Mouse (Mus musculus) kidney, adult 10 weeks (tissue): ENCODE measurements around the gene Hist3h2ba. TPM values are rescaled to one million over a fixed set of nuclear protein-coding genes. Genes with fewer than 3 reads are reported as not detected.

Source experiments
- polyA plus RNA-seq: library from polyadenylated mRNA; stranded (reverse); fragments of 350-450 nt; fragmentation: Illumina TruSeq; extraction: RNeasy Lipid Tissue Mini Kit (QIAGEN cat#74804); gene quantifications from one replicate; pipeline ENCODE4 v1.2.3, GENCODE M21; 2014; ENCODE audit warnings: low read depth, low replicate concordance

Hist3h2ba gene
- polyA plus RNA-seq = not detected

DNA sequence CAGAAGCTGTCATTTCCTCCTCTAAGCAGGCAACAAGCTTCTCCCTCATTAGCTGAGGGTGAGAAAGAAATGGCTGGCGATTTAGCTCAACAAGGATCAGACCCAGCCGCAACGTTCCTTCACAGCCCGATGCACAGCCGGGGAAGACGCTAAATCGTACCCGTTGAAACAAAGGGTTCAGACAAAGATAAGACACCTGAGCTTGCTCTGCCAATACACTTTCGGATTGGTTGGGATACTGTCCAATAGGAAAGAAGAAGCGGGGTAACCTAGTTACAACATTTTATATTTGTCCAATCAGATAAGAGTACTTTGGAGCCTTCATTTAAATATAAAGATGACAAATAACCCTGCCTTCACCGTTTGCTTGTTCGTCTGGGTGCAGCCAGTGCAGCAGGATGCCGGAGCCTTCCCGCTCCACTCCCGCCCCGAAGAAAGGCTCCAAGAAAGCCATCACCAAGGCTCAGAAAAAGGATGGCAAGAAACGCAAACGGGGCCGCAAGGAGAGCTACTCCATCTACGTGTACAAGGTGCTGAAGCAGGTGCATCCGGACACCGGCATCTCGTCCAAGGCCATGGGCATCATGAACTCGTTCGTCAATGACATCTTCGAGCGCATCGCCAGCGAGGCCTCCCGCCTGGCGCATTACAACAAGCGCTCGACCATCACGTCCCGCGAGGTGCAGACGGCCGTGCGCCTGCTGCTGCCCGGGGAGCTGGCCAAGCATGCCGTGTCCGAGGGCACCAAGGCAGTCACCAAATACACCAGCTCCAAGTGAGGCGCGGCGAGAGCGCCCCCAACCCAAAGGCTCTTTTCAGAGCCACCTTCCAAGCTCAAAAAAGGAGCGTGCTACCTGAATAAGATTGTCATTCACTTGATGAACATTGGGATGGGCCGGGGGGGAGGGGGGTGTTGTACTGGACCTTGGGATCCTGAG, at the start of gene Hist3h2ba:
Gene Hist3h2ba (plus strand): TSS at position 379 of the 938 bp plus-strand sequence.

DNA sequence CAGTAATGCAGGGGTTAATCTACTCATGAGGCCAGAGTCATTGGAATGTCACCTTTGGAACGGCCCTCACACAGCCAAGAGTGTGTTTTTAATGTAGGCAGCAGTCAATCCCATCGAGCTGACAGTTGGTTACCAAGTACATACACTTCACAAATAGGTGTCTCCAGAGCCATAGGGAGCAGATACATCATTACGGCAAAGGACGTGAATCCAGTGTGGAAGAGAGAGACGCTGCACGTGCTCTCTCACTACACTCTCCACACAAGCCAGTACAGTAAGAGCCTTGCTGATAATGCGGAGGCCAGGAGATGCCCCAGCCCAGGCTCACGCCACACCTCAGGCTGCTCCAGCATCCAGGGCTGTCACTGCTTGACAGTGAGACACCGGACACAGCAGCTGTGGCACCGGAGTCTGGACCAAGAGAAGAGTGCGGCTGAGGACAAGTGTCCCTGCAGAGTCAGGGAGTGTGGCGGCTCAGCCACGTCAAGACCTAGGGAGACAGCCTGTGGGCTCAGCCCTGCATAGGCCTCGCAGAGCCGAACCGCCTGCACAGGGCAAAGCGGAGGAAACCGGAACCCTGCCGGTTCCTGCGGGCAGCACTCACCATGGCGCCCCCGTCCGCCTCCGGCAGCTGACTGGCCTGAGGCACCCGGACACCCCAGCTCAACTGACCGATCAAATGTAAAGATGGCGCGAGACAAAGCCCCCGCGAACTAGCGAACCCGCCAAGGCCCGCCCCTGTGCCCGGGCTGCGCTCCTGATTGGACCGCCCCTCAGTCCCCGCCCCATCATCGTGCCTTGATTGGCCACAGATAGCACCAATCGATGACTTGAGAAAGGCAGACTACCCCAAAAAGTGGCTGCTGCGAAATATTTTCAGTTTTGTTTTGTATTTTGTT, 45.0 kb upstream of the Hist3h2ba start, which contains the start of gene Zfp39:
Gene Zfp39 (minus strand): TSS at position 715 of the 899 bp plus-strand sequence.

DNA sequence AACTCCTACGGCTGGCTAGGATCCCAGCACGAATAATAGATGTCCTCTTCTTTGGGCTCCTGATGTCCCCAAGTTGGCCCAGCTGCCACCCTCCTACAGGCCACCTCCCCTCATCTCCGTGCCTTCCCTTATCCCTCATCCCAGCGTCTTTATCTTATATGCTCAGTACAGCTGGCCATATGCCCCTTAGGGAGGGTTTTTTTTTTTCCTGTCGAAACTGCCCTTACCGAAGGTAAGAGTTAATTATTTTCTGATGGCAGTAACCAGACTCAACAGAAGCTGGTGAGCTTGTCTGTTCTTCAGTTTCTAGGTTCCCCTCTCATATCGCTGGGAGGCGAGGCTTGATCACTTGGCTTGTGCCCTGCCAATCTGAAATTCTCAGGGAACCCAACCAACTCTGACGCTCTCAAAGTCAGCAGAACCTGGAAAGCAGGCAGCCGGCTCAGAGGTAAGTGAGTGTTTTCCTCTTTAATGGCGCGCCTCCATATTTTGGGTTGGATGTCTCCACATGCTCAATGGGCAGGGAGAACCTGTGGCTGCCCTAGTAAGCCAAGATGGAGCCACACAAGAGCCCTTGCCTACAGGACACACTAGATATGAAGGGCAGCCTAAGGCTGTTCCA, 30.9 kb upstream of the Hist3h2ba start, which contains the start of gene Btnl10:
Gene Btnl10 (plus strand): TSS at position 164 of the 622 bp plus-strand sequence.

DNA sequence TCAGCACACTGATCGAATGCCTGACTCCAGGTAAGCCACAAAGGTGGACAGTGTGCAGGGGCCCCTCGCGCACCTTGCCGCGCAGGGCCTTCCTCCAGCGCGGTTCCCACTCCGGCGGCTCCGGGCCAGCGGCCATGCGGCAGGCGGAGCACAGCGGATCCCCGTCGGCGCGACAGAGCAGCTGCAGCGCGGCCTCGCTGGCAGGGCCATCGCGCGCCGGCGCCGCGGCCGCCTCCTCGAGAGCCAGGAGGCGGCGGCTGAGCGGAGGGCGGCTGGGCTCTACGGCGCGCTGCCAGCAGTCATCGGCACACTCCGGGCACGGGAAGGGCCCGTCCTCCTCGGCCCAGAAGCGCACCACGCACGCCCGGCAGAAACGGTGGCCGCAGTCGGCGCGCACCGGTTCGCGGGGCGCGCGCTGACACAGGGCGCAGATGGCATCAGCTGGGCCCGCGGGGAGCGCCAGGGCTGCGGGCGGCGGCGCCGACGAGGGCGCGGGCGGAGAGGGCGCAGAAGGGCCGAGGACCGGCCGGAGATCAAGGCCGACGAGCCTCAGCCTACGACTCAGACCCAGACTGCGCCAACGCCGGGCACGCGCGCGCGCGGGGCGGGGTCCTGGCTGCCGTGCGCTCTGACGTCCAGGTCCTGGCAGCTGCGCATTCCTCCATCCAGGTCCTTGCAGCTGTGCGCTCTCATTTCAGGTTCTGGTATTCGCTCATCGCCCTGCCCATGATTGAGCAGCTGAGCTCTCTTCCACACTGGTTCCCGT, 10.2 kb upstream of the Hist3h2ba start, which contains the start of gene Rnf187:
Gene Rnf187 (minus strand): TSS at position 595 of the 766 bp plus-strand sequence.

DNA sequence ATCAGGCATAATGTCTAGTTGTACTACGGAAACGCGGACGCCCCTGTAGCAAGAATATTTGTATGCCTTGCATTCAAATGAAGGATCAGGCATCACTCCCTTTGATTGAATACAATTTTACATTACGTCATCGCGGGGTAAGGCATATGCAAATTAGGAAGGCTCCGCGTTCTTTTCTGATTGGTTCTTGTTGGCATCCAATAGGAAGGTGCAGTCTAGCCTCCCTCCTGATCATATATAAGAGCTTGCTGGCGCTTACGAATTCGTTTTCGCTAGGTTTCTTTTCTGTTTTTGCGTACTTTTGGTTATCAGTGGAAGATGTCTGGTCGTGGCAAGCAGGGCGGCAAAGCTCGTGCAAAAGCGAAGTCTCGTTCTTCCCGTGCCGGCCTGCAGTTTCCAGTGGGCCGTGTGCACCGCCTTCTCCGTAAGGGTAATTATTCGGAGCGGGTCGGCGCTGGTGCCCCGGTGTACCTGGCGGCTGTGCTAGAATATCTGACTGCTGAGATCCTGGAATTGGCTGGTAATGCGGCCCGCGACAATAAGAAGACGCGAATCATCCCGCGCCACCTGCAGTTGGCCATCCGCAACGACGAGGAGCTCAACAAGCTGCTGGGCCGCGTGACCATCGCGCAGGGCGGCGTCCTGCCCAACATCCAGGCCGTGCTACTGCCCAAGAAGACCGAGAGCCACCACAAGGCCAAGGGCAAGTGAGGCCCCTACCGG, 5.9 kb downstream of the Hist3h2ba start, which contains the start of the genes Hist3h2a and Trim17:
Gene Hist3h2a (plus strand): TSS at position 266 of the 723 bp plus-strand sequence.
Gene Trim17 (plus strand): TSS at position 266 of the 723 bp plus-strand sequence.

DNA sequence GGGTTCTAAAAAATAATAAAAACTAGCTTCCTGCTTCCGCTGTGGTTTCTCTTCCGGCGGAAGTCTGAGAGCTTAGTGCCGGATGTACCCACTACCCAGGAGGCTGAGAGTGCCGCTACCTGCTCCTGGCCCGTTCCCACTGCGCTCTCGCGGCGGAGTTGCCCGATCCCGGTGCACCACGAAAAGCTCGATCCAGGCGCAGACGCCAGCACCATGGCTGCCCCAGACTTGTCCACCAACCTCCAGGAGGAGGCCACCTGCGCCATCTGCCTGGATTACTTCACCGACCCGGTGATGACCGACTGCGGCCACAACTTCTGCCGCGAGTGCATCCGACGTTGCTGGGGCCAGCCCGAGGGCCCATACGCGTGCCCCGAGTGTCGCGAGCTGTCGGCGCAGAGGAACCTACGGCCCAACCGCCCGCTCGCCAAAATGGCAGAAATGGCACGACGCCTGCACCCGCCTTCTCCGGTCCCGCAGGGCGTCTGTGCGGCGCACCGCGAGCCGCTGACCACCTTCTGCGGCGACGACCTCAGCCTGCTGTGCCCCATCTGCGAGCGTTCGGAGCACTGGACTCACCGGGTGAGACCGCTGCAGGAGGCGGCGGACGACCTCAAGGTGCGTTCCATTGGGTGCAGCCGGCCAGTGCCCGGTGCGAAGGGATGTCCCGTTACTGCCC, 29.4 kb downstream of the Hist3h2ba start, which contains the start of gene Trim11:
Gene Trim11 (plus strand): TSS at position 67 of the 679 bp plus-strand sequence.

Other genes with a start within 250 kb of the Hist3h2ba start
- not detected for gene Olfr319, start 249.8 kb upstream of the Hist3h2ba start, polyA plus RNA-seq
- gene Olfr318, start 224.9 kb upstream of the Hist3h2ba start, polyA plus RNA-seq = not detected
- gene Olfr317, start 209.7 kb upstream of the Hist3h2ba start, polyA plus RNA-seq = not detected
- gene Olfr316, start 196.2 kb upstream of the Hist3h2ba start, polyA plus RNA-seq = not detected
- gene Olfr315, start 175.7 kb upstream of the Hist3h2ba start, polyA plus RNA-seq = not detected
- not detected for gene Olfr314, start 166.0 kb upstream of the Hist3h2ba start, polyA plus RNA-seq
- not detected for gene Fam183b, start 147.0 kb upstream of the Hist3h2ba start, polyA plus RNA-seq
- not detected for gene Olfr313, start 133.9 kb upstream of the Hist3h2ba start, polyA plus RNA-seq
- not detected for gene Olfr312, start 119.7 kb upstream of the Hist3h2ba start, polyA plus RNA-seq
- not detected for gene Olfr311, start 109.7 kb upstream of the Hist3h2ba start, polyA plus RNA-seq
- 6.3 TPM for gene Gm12258, start 101.8 kb upstream of the Hist3h2ba start, polyA plus RNA-seq
- 8.4 TPM for gene 2810021J22Rik, start 81.7 kb upstream of the Hist3h2ba start, polyA plus RNA-seq
- 7.6 TPM for gene Zfp39, start 44.7 kb upstream of the Hist3h2ba start, polyA plus RNA-seq
- gene Btnl10, start 31.0 kb upstream of the Hist3h2ba start, polyA plus RNA-seq = not detected
- 14.1 TPM for gene Rnf187, start 10.0 kb upstream of the Hist3h2ba start, polyA plus RNA-seq
- gene Hist3h2a, start 5.8 kb downstream of the Hist3h2ba start, polyA plus RNA-seq = 23.7 TPM
- not detected for gene Trim17, start 5.8 kb downstream of the Hist3h2ba start, polyA plus RNA-seq
- gene Trim11, start 29.2 kb downstream of the Hist3h2ba start, polyA plus RNA-seq = 0.44 TPM
- not detected for gene Obscn, start 187.5 kb downstream of the Hist3h2ba start, polyA plus RNA-seq
- 0.97 TPM for gene Iba57, start 214.8 kb downstream of the Hist3h2ba start, polyA plus RNA-seq
- not detected for gene Gjc2, start 234.3 kb downstream of the Hist3h2ba start, polyA plus RNA-seq
- gene Guk1, start 243.3 kb downstream of the Hist3h2ba start, polyA plus RNA-seq = 5.9 TPM